Mouse (Mus musculus): ENCODE measurements around the gene Lgr6. TPM values are rescaled to one million over a fixed set of nuclear protein-coding genes. Genes with fewer than 3 reads are reported as not detected.

The Lgr6 gene
- total and polyA plus RNA-seq, 2 experiments from 2014 or later, result 3.8 to 8.6 TPM

- H3K9me3 ChIP-seq (replicated peaks; ENCODE audit: control insufficient read depth, low read length), result 0 out of 2 replicates have a peak, but pooled peaks cover 7% of the 10 kb centered on the region
- no peak overlapping the region for H3K4me2 ChIP-seq (ENCODE audit: low read depth, low read length)
- no peak for TF ChIP-seq EP300 (IDR thresholded peaks at IDR 0.05; ENCODE audit: low read depth)
- TF ChIP-seq CTCF (IDR thresholded peaks at IDR 0.05; ENCODE audit: low read depth), result no peak
- ATAC-seq (ENCODE audit: insufficient read depth, low read depth) (no peak), DNase-seq (ENCODE audit: low spot score) (no peak)
- no peaks in the 10 kb centered on the region for H3K4me1 ChIP-seq (ENCODE audit: control insufficient read depth, insufficient read depth)
- WGBS, result 68% methylated on average over 5 of the region's 5 CpGs
- H3K27ac ChIP-seq (ENCODE audit: low read depth), result no peak overlapping the region
- H3K9ac ChIP-seq (replicated peaks; ENCODE audit: low read depth, low read length), result no peak overlapping the region
- peaks cover 5% of the 10 kb centered on the region; the same call in 1 of the 2 replicates for H3K27me3 ChIP-seq (ENCODE audit: control insufficient read depth, insufficient read depth, low read length)
- H3K4me3 ChIP-seq (ENCODE audit: low read depth, low read length), result no peak overlapping the region
- no peaks in the 10 kb centered on the region for H3K36me3 ChIP-seq (replicated peaks; ENCODE audit: control insufficient read depth, insufficient read depth, low read length)
Measured at GRCm38 (mm10) chr1:135062936-135063335, 42.1 kb downstream of the Lgr6 start.

GRCm38 (mm10) chr1:135061300-135061699 is 43.8 kb downstream of the Lgr6 start:
- 88% methylated on average over 6 of the region's 6 CpGs for WGBS
- Histone ChIP-seq H3K9me3 (replicated peaks; ENCODE audit: control insufficient read depth, low read length) (0 out of 2 replicates have a peak, but pooled peaks cover 7% of the 10 kb centered on the region), H3K36me3 (replicated peaks; ENCODE audit: control insufficient read depth, insufficient read depth, low read length) (no peaks in the 10 kb centered on the region), H3K4me3 (ENCODE audit: low read depth, low read length) (no peak overlapping the region), H3K27me3 (ENCODE audit: control insufficient read depth, insufficient read depth, low read length) (peaks cover 5% of the 10 kb centered on the region; the same call in 1 of the 2 replicates), H3K9ac (replicated peaks; ENCODE audit: low read depth, low read length) (no peak overlapping the region), H3K4me2 (ENCODE audit: low read depth, low read length) (no peak overlapping the region), H3K4me1 (ENCODE audit: control insufficient read depth, insufficient read depth) (no peaks in the 10 kb centered on the region), H3K27ac (ENCODE audit: low read depth) (no peak overlapping the region)
- ATAC-seq (ENCODE audit: insufficient read depth, low read depth) (no peak), DNase-seq (ENCODE audit: low spot score) (no peak)
- TF ChIP-seq EP300 (IDR thresholded peaks at IDR 0.05; ENCODE audit: low read depth) (no peak), CTCF (IDR thresholded peaks at IDR 0.05; ENCODE audit: low read depth) (no peak)

- H3K27ac ChIP-seq (ENCODE audit: low read depth), result no peak overlapping the region
- H3K4me1 ChIP-seq (ENCODE audit: control insufficient read depth, insufficient read depth), result no peaks in the 10 kb centered on the region
- 0 out of 2 replicates have a peak, but pooled peaks cover 7% of the 10 kb centered on the region for H3K9me3 ChIP-seq (replicated peaks; ENCODE audit: control insufficient read depth, low read length)
- no peak overlapping the region for H3K9ac ChIP-seq (replicated peaks; ENCODE audit: low read depth, low read length)
- no peak for DNase-seq (ENCODE audit: low spot score)
- 70% methylated on average over 6 of the region's 6 CpGs for WGBS
- ATAC-seq (ENCODE audit: insufficient read depth, low read depth), result no peak
- H3K4me3 ChIP-seq (ENCODE audit: low read depth, low read length), result no peak overlapping the region
- no peaks in the 10 kb centered on the region for H3K36me3 ChIP-seq (replicated peaks; ENCODE audit: control insufficient read depth, insufficient read depth, low read length)
- peaks cover 5% of the 10 kb centered on the region; the same call in 1 of the 2 replicates for H3K27me3 ChIP-seq (ENCODE audit: control insufficient read depth, insufficient read depth, low read length)
- no peak for TF ChIP-seq EP300 (IDR thresholded peaks at IDR 0.05; ENCODE audit: low read depth)
- TF ChIP-seq CTCF (IDR thresholded peaks at IDR 0.05; ENCODE audit: low read depth), result no peak
- no peak overlapping the region for H3K4me2 ChIP-seq (ENCODE audit: low read depth, low read length)
Measured at GRCm38 (mm10) chr1:135060174-135060573, 44.9 kb downstream of the Lgr6 start.

- Histone ChIP-seq H3K4me3 (ENCODE audit: low read depth, low read length) (no peak overlapping the region), H3K9ac (replicated peaks; ENCODE audit: low read depth, low read length) (no peak overlapping the region), H3K36me3 (replicated peaks; ENCODE audit: control insufficient read depth, insufficient read depth, low read length) (no peaks in the 10 kb centered on the region), H3K27ac (ENCODE audit: low read depth) (no peak overlapping the region), H3K27me3 (ENCODE audit: control insufficient read depth, insufficient read depth, low read length) (peaks cover 5% of the 10 kb centered on the region; the same call in 1 of the 2 replicates), H3K4me1 (ENCODE audit: control insufficient read depth, insufficient read depth) (no peaks in the 10 kb centered on the region), H3K9me3 (replicated peaks; ENCODE audit: control insufficient read depth, low read length) (no peaks in the 10 kb centered on the region), H3K4me2 (ENCODE audit: low read depth, low read length) (no peak overlapping the region)
- TF ChIP-seq EP300 (IDR thresholded peaks at IDR 0.05; ENCODE audit: low read depth) (no peak), CTCF (IDR thresholded peaks at IDR 0.05; ENCODE audit: low read depth) (no peak)
- DNase-seq (ENCODE audit: low spot score), result no peak
- no peak for ATAC-seq (ENCODE audit: insufficient read depth, low read depth)
- WGBS, result 70% methylated on average over 8 of the region's 8 CpGs
Measured at GRCm38 (mm10) chr1:135056901-135057300, 48.2 kb downstream of the Lgr6 start.

- Histone ChIP-seq H3K36me3 (replicated peaks; ENCODE audit: control insufficient read depth, insufficient read depth, low read length) (no peaks in the 10 kb centered on the region), H3K9me3 (replicated peaks; ENCODE audit: control insufficient read depth, low read length) (no peaks in the 10 kb centered on the region), H3K4me2 (ENCODE audit: low read depth, low read length) (no peak overlapping the region), H3K4me3 (ENCODE audit: low read depth, low read length) (no peak overlapping the region), H3K9ac (replicated peaks; ENCODE audit: low read depth, low read length) (no peak overlapping the region), H3K4me1 (ENCODE audit: control insufficient read depth, insufficient read depth) (no peaks in the 10 kb centered on the region), H3K27ac (ENCODE audit: low read depth) (no peak overlapping the region), H3K27me3 (ENCODE audit: control insufficient read depth, insufficient read depth, low read length) (no peaks in the 10 kb centered on the region; the same call in 1 of the 2 replicates)
- ATAC-seq (ENCODE audit: insufficient read depth, low read depth) (no peak), DNase-seq (ENCODE audit: low spot score) (no peak)
- no peak for TF ChIP-seq CTCF (IDR thresholded peaks at IDR 0.05; ENCODE audit: low read depth)
- TF ChIP-seq EP300 (IDR thresholded peaks at IDR 0.05; ENCODE audit: low read depth), result no peak
- WGBS, result 79% methylated on average over 5 of the region's 5 CpGs
Measured at GRCm38 (mm10) chr1:135054121-135054520, 51.0 kb downstream of the Lgr6 start.

- WGBS, result 84% methylated on average over 2 of the region's 2 CpGs
Measured at GRCm38 (mm10) chr1:135044439-135044838, 60.6 kb downstream of the Lgr6 start.

More at GRCm38 (mm10) chr1:135044439-135044838, 60.6 kb downstream of the Lgr6 start:
- no peaks in the 10 kb centered on the region for H3K36me3 ChIP-seq (replicated peaks; ENCODE audit: control insufficient read depth, insufficient read depth, low read length)
- H3K4me1 ChIP-seq (ENCODE audit: control insufficient read depth, insufficient read depth), result no peaks in the 10 kb centered on the region
- no peaks in the 10 kb centered on the region for H3K27me3 ChIP-seq (ENCODE audit: control insufficient read depth, insufficient read depth, low read length)
- ATAC-seq (ENCODE audit: insufficient read depth, low read depth) (no peak), DNase-seq (ENCODE audit: low spot score) (no peak)
- H3K9me3 ChIP-seq (replicated peaks; ENCODE audit: control insufficient read depth, low read length), result no peaks in the 10 kb centered on the region
- H3K9ac ChIP-seq (replicated peaks; ENCODE audit: low read depth, low read length), result no peak overlapping the region
- no peak overlapping the region for H3K27ac ChIP-seq (ENCODE audit: low read depth)
- TF ChIP-seq CTCF (IDR thresholded peaks at IDR 0.05; ENCODE audit: low read depth) (no peak), EP300 (IDR thresholded peaks at IDR 0.05; ENCODE audit: low read depth) (no peak)
- no peak overlapping the region for H3K4me3 ChIP-seq (ENCODE audit: low read depth, low read length)
- H3K4me2 ChIP-seq (ENCODE audit: low read depth, low read length), result no peak overlapping the region

Data from heart, postnatal 0 days (tissue).